Mouse (Mus musculus) liver, adult 2 months (tissue): ENCODE results near the gene Map3k6. TPM values are rescaled to one million over a fixed set of nuclear protein-coding genes. Genes with fewer than 3 reads are reported as not detected.

Experiments
- DNase-seq: peaks from one replicate; pipeline ENCODE4 v3.0.0-alpha.2; 2011; ENCODE audit warnings: low read depth, low spot score; ENCODE audit errors: extremely low read depth
- H3K27ac ChIP-seq: fragments of 200-500 bp; replicated peaks from 2 replicates; pipeline ENCODE4 v1.5.1; 2012; ENCODE audit warnings: low read depth, mild to moderate bottlenecking, control low read depth, inconsistent platforms, low read length; ENCODE audit not compliant: insufficient read depth
- H3K27me3 ChIP-seq: fragments of 200-500 bp; 2 replicates; pipeline ENCODE4 v1.6.1; 2012; ENCODE audit warnings: mild to moderate bottlenecking, moderate library complexity, low read length, inconsistent platforms; ENCODE audit not compliant: control insufficient read depth, insufficient read depth
- H3K36me3 ChIP-seq: fragments of 200-500 bp; 2 replicates; pipeline ENCODE4 v1.6.1; 2012; ENCODE audit warnings: low read length, inconsistent platforms; ENCODE audit not compliant: control insufficient read depth, insufficient read depth
- H3K4me1 ChIP-seq: fragments of 200-500 bp; 2 replicates; pipeline ENCODE4 v1.6.1; 2011; ENCODE audit warnings: low read length; ENCODE audit not compliant: control insufficient read depth, insufficient read depth
- H3K4me3 ChIP-seq: fragments of 200-500 bp; 2 replicates; pipeline ENCODE4 v1.5.1; 2011; ENCODE audit warnings: low read depth, mild to moderate bottlenecking, control low read depth, low read length, moderate library complexity; ENCODE audit not compliant: insufficient read depth
- H3K79me2 ChIP-seq: fragments of 200-500 bp; 2 replicates; pipeline ENCODE4 v1.6.1; 2012; ENCODE audit warnings: inconsistent platforms, mild to moderate bottlenecking, low read length, moderate library complexity; ENCODE audit not compliant: control insufficient read depth, insufficient read depth
- H3K9ac ChIP-seq: fragments of 200-500 bp; 2 replicates; pipeline ENCODE4 v1.6.1; 2012; ENCODE audit warnings: low read depth, mild to moderate bottlenecking, control low read depth, inconsistent platforms, low read length
- CTCF ChIP-seq: fragments of 200-500 bp; IDR thresholded peaks from 2 replicates; pipeline ENCODE4 v1.5.1; 2011; ENCODE audit warnings: low read depth, low read length, control low read depth
- POLR2A ChIP-seq: fragments of 200-500 bp; IDR thresholded peaks from 2 replicates; pipeline ENCODE4 v1.6.1; 2011; ENCODE audit warnings: low read length, control low read depth; ENCODE audit not compliant: insufficient read depth; ENCODE audit errors: extremely low read depth
- WGBS: fragments of 180-500 bp; shearing (Covaris S2); methylation state at CpG from one replicate; pipeline ENCODE4 v1.1.7; 2018; 5-methylcytosine and 5-hydroxymethylcytosine counted together
- polyA plus RNA-seq: library from polyadenylated mRNA; depleted of rRNA; stranded (reverse); fragments of >200 nt; gene quantifications from 2 replicates; pipeline ENCODE4 v1.2.3, GENCODE M21; 2012
- total RNA-seq: library from RNA; depleted of rRNA; stranded (reverse); fragments of >200 nt; gene quantifications from 2 replicates; pipeline ENCODE4 v1.2.3, GENCODE M21; 2014

Gene Map3k6
- total and polyA plus RNA-seq, 2 experiments, result 0.80 to 1.3 TPM

DNA sequence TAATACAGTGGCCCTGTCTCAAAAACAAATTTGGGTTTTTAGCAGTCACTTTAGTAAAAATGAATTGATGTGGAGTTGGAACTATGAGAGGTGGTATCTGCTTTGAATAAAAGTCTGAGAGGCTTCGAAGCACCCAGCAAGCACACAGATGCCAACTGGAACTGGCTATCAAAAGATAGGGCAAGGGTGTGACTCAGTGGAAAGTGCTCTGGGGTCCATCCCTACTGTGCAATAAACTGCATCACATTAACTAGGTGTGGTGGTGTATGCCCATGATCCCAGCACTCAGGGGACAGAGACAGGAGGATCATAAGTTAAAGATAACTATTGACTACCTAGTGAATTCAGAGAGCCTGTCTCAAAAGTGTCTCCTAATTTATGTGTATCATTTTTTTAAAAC is 50.6 kb downstream of the Map3k6 start:
- no peaks in the 10 kb centered on the region for H3K79me2 ChIP-seq
- no peak overlapping the region for H3K9ac ChIP-seq
- DNase-seq, result no peak
- no peaks in the 10 kb centered on the region; the same call in 1 of the 2 replicates for H3K4me1 ChIP-seq
- no peaks in the 10 kb centered on the region for H3K27me3 ChIP-seq
- 95% methylated on average over 1 of the region's 1 CpGs for WGBS
- no peak overlapping the region for H3K4me3 ChIP-seq
- H3K27ac ChIP-seq, result no peak overlapping the region
- TF ChIP-seq POLR2A, result no peak
- no peak for TF ChIP-seq CTCF
- peaks cover 19% of the 10 kb centered on the region; the same call in 1 of the 2 replicates for H3K36me3 ChIP-seq

DNA sequence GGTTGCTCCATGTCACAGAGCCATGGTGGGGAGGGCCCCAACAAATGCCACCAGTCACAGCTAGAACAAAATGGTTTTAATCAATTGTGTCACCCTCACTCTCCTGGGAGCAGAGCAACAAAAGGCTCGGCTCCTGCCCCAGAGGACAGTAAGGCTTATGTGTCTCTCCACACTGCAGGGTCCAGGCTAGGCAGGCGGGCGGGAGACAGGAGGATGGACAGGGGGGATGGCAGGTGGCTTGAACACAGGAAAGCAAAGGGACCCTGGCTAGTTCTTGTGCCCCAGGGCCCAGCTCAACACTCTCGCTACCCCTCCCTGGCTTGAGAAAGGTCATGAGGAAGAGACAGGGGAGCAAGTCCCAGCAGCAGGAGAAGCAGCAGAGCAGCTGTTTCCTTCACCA is 51.8 kb downstream of the Map3k6 start:
- H3K4me3 ChIP-seq, result no peak overlapping the region
- no peaks in the 10 kb centered on the region for H3K4me1 ChIP-seq
- TF ChIP-seq POLR2A, result no peak
- TF ChIP-seq CTCF, result no peak
- DNase-seq, result no peak
- H3K79me2 ChIP-seq, result no peaks in the 10 kb centered on the region
- 94% methylated on average over 4 of the region's 4 CpGs for WGBS
- no peaks in the 10 kb centered on the region for H3K27me3 ChIP-seq
- H3K27ac ChIP-seq, result no peak overlapping the region
- H3K36me3 ChIP-seq, result peaks cover 24% of the 10 kb centered on the region; the same call in 1 of the 2 replicates
- H3K9ac ChIP-seq, result no peak overlapping the region

DNA sequence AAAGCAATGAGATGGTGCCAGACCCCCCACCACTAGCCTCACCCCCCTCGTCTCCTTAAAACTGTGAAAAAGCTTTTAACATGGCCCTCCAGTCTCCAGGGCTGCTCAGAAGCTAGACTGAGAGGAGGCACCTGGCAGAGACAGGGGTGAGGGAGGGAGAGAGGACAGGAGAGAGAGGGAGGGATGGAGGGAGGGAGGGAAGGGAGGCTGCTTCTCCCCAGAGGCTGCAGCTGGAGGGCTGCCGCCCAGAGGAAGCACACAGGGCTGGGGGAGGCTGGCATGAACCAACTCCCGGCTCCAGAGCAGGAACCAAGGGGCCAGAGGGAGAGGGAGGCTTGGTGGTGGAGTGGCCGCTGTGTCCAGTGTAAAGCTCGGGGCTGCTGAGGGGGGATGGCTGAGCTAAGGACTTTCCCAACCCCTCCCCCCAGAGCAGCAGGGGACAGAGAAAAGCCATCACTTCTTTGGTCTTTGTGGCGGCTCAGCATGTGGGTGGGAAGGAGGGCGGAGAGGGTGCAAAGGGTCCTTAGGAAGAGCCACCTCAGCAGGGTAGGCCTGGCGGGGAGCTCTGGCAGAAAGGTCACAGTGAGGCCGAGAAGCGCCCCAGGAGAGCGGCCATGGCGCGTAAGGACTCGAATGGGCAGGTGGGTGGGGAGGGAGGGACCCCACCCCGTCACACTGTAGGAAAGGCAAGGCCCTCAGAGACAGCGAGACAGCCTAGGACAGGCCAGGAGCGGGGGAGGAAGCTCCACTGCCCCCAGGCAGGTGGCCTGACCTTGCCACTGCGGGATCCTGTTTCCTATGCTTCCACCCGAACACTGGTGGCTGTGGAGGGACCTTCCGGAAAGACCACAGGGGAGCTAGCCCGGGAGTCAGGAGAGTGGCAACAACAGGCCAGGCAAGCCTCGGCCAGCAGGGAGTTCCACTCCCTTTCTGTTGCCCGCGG is 52.6 kb downstream of the Map3k6 start:
- H3K27ac ChIP-seq, result no peak overlapping the region
- peaks cover 24% of the 10 kb centered on the region; the same call in 1 of the 2 replicates for H3K36me3 ChIP-seq
- H3K27me3 ChIP-seq, result no peaks in the 10 kb centered on the region
- H3K4me3 ChIP-seq, result no peak overlapping the region
- no peak for TF ChIP-seq POLR2A
- no peak for TF ChIP-seq CTCF
- 89% methylated on average over 24 of the region's 24 CpGs for WGBS
- H3K4me1 ChIP-seq, result no peaks in the 10 kb centered on the region
- H3K79me2 ChIP-seq, result no peaks in the 10 kb centered on the region
- no peak for DNase-seq
- H3K9ac ChIP-seq, result no peak overlapping the region

DNA sequence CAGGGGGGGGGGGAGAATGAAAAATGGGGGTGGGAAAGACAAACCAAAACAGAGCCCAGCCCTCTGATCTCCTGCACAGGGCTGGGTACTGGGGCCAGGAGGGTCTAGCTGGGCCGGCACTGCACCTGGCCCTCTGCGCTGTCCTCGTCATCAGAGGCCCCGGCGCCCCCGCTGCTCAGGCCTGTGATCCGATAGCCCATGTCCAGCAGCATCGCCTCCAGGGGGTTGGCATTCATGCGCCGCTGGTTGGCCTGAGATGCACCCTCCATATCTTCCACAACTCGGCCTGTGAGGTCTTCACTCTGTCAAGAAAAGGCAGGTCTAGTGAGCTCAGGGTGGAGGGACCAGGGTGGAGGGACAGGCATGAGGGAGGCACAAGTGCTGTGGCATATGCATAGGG is 53.5 kb downstream of the Map3k6 start:
- WGBS, result 94% methylated on average over 11 of the region's 11 CpGs
- Histone ChIP-seq H3K27me3 (no peaks in the 10 kb centered on the region), H3K79me2 (no peaks in the 10 kb centered on the region), H3K27ac (no peak overlapping the region), H3K4me3 (no peak overlapping the region), H3K36me3 (peaks cover 24% of the 10 kb centered on the region; the same call in 1 of the 2 replicates), H3K4me1 (no peaks in the 10 kb centered on the region), H3K9ac (no peak overlapping the region)
- TF ChIP-seq POLR2A (no peak), CTCF (no peak)
- no peak for DNase-seq

DNA sequence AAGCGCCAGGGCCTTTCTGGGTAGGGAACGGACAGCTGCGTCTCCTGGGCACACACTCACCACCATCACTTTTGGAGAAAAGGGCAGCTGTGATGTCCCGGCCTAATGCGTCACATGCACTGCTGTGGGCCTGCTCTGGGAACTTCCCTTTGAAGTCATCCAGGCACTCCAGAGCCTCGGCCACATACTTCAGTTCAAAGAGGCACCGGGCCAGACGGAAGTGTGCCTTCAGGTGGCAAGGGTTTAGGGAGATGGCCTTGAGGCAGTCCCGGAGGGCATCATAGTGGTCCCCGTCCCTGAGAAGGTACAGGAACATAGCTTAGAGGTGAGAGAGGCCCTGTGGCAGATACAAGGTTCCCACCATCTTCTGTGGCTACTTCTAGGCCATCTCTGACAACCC is 56.7 kb downstream of the Map3k6 start:
- no peaks in the 10 kb centered on the region for H3K79me2 ChIP-seq
- H3K4me3 ChIP-seq, result no peak overlapping the region
- no peaks in the 10 kb centered on the region for H3K4me1 ChIP-seq
- no peak for DNase-seq
- H3K36me3 ChIP-seq, result peaks cover 38% of the 10 kb centered on the region; the same call in 1 of the 2 replicates
- no peak overlapping the region for H3K9ac ChIP-seq
- H3K27ac ChIP-seq, result no peak overlapping the region
- TF ChIP-seq CTCF (no peak), POLR2A (no peak)
- H3K27me3 ChIP-seq, result no peaks in the 10 kb centered on the region
- 89% methylated on average over 10 of the region's 10 CpGs for WGBS

DNA sequence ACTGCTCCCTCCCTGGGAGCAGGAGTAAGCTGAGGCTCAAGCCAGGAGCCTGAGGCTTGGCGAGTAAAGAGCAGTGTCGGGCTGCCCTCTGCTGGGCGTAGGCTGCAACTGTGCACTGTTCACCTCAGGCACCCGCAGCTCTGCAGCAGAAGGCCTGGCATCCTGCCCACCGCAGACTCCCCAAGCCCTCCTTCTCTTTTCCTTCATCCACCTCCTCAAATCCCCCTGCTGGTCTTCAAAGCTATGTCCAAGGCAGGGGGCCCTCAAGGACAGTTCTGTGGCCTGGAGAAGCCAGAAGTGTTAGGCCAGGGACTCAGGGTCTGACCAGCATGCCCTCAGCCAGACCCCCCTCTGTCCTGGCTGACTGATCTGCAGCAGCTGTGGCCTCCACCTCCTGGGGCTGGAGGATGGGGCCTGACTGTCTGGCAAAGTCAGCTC is 57.2 kb downstream of the Map3k6 start:
- H3K27me3 ChIP-seq, result no peaks in the 10 kb centered on the region
- no peaks in the 10 kb centered on the region for H3K4me1 ChIP-seq
- H3K36me3 ChIP-seq, result peaks cover 40% of the 10 kb centered on the region; the same call in 1 of the 2 replicates
- no peak overlapping the region for H3K27ac ChIP-seq
- peak; percentile 96 for TF ChIP-seq CTCF
- TF ChIP-seq POLR2A, result no peak
- WGBS, result 20% methylated on average over 5 of the region's 5 CpGs
- H3K79me2 ChIP-seq, result no peaks in the 10 kb centered on the region
- no peak overlapping the region for H3K9ac ChIP-seq
- no peak overlapping the region for H3K4me3 ChIP-seq
- peak; percentile 24 for DNase-seq
